Mouse (Mus musculus) liver, embryonic 14.5 days (tissue): ENCODE results near the gene Tex26. TPM values are rescaled to one million over a fixed set of nuclear protein-coding genes. Genes with fewer than 3 reads are reported as not detected.

Experiments
- ATAC-seq: fragments of 200-750 bp; cut with Nextera tagmentation; 2 replicates; pipeline ENCODE4 v1.8.0; 2017; ENCODE audit warnings: moderate number of reproducible peaks, mild to moderate bottlenecking, moderate library complexity; ENCODE audit not compliant: insufficient read depth
- DNase-seq, 3 experiments: peaks; one replicate each; pipeline ENCODE4 v3.0.0-alpha.2; 2012 to 2013; ENCODE audit warnings: low read depth in 3 of 3, low spot score in 3 of 3
- H3K27ac ChIP-seq: fragments of 300-500 bp; sonication (generic); 2 replicates; pipeline ENCODE4 v1.5.1; 2014; ENCODE audit warnings: moderate library complexity, mild to moderate bottlenecking, control low read depth, inconsistent platforms
- H3K27me3 ChIP-seq: fragments of 300-500 bp; sonication (generic); 2 replicates; pipeline ENCODE4 v1.6.1; 2014; ENCODE audit warnings: mild to moderate bottlenecking, low read length, moderate library complexity; ENCODE audit not compliant: control insufficient read depth, insufficient read depth
- H3K36me3 ChIP-seq: fragments of 300-500 bp; sonication (generic); replicated peaks from 2 replicates; pipeline ENCODE4 v1.6.1; 2014; ENCODE audit warnings: low read depth; ENCODE audit not compliant: control insufficient read depth, insufficient read depth
- H3K4me1 ChIP-seq, 2 experiments: fragments of 200-500 bp in 1 of 2; fragments of 300-500 bp in 1 of 2; sonication (generic) in 1 of 2; replicated peaks; 2 replicates each; pipeline ENCODE4 v1.6.1; 2012 to 2014; ENCODE audit warnings: antibody characterized with exemption in 1 of 2, inconsistent platforms in 1 of 2, low read length in 1 of 2; ENCODE audit not compliant: control insufficient read depth in 2 of 2, insufficient read depth in 2 of 2
- H3K4me2 ChIP-seq: fragments of 300-500 bp; sonication (generic); 2 replicates; pipeline ENCODE4 v1.6.1; 2014; ENCODE audit warnings: low read depth, mild to moderate bottlenecking, control low read depth, moderate library complexity
- H3K4me3 ChIP-seq, 2 experiments: fragments of 200-500 bp in 1 of 2; fragments of 300-500 bp in 1 of 2; sonication (generic) in 1 of 2; 2 replicates each; pipeline ENCODE4 v1.5.1; 2012 to 2014; ENCODE audit warnings: low read depth in 2 of 2, low read length in 2 of 2, mild to moderate bottlenecking in 2 of 2, control low read depth in 1 of 2, inconsistent platforms in 1 of 2, moderate library complexity in 1 of 2; ENCODE audit not compliant: insufficient read depth in 1 of 2
- H3K9ac ChIP-seq: fragments of 300-500 bp; sonication (generic); replicated peaks from 2 replicates; pipeline ENCODE4 v1.6.1; 2014; ENCODE audit warnings: mild to moderate bottlenecking, control low read depth, moderate library complexity
- H3K9me3 ChIP-seq: fragments of 300-500 bp; sonication (generic); 2 replicates; pipeline ENCODE4 v1.6.1; 2016; ENCODE audit warnings: low read length, mixed read lengths; ENCODE audit not compliant: control insufficient read depth
- CTCF ChIP-seq: IDR thresholded peaks from 2 replicates; pipeline ENCODE4 v1.5.1; 2016; ENCODE audit warnings: antibody characterized with exemption, low read depth, control low read depth
- EP300 ChIP-seq: IDR thresholded peaks from 2 replicates; pipeline ENCODE4 v1.6.1; 2016; ENCODE audit warnings: antibody characterized with exemption, low read depth
- WGBS: fragments of 180-500 bp; shearing (Covaris S2); extraction: QIAGEN DNeasy Blood & Tissue Kit; methylation state at CpG from one replicate; pipeline ENCODE4 v1.1.7; 2014; ENCODE audit not compliant: insufficient replicate concordance; 5-methylcytosine and 5-hydroxymethylcytosine counted together
- polyA plus RNA-seq, 2 experiments: library from polyadenylated mRNA; depleted of rRNA in 1 of 2; stranded (reverse) in 1 of 2; unstranded in 1 of 2; fragments of >200 nt; fragmentation: Nextera tagmentation in 1 of 2; extraction: Ambion mirVana in 1 of 2; gene quantifications; 2 replicates each; pipeline versions ENCODE4 v1.2.1 to v1.2.3; 2012 to 2014

Gene Tex26
- polyA plus RNA-seq (2012; rRNA removed) (0.30 and 0.48 TPM in 2 replicates), polyA plus RNA-seq (2014; fragmentation: Nextera tagmentation; extraction: Ambion mirVana) (0.23 TPM in 1 of 2 replicates, not detected in the other)

GRCm38 (mm10) chr5:149439531-149440179 is at the start of gene Tex26:
Tex26 (plus strand) TSS chr5:149439660.
- ATAC-seq (peak; percentile 78), DNase-seq (peak; percentile 45 to 66 (median 50))
- Histone ChIP-seq H3K27ac (no peak within 1 kb of the TSS), H3K9ac (0 out of 2 replicates have a peak within 1 kb of the TSS, but pooled peaks have one; percentile 37), H3K9me3 (no peaks in the 10 kb centered on the region), H3K4me2 (peak within 1 kb of the TSS; percentile 76), H3K4me1 (peaks cover 22 to 31% of the 10 kb centered on the region in 2 experiments), H3K36me3 (no peaks in the 10 kb centered on the region), H3K4me3 (peak within 1 kb of the TSS; percentile 45 to 48), H3K27me3 (no peaks in the 10 kb centered on the region; the same call in 1 of the 2 replicates)
- 0% methylated on average over 25 of the region's 25 CpGs for WGBS
- TF ChIP-seq CTCF, result no peak
- TF ChIP-seq EP300, result no peak

DNA sequence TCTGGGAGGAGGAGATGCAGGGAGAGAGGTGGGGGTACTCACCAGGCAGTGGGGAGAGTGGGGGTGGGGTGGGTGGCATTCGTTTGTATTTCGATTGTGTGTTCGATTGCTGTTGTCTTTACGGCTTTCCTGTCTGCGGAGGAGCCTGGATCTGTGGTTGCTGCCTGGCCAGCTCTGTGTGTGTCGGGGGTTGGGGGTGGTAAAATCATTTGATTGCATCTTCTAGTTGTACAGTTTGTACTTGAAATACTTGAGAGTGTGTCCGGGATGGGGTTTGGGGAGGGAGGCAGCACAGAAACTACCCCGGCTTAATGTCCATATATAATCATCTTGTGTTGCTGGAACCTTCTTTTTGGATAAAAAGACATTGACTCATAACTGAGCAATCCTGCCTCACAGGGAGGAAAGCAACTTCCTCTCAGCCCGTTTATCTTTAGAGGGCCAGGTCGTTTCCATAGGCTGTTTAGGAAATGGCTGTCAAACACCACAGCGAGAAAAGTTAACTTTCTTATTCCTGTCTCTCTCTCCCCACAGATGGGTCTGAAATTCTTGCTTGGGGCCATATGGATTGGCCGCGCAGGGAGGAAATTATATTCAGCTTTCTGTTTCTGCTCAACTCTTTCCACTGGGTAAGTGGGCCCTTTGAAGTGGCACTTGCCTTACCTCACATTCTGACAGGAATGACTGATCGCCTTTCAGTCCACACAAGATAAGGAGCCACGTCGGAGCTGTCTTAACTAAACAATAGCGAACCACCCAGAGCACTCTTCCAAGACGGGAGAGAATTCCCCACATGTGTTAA is 47.7 kb upstream of the Tex26 start:
- no peaks in the 10 kb centered on the region for H3K9me3 ChIP-seq
- H3K4me1 ChIP-seq, result 0 out of 4 replicates have a peak, but pooled peaks cover 0 to 5% of the 10 kb centered on the region in 2 experiments
- H3K36me3 ChIP-seq, result no peaks in the 10 kb centered on the region
- ATAC-seq (no peak), DNase-seq (no peak)
- no peak for TF ChIP-seq EP300
- no peak for TF ChIP-seq CTCF
- H3K9ac ChIP-seq, result no peak overlapping the region
- WGBS, result 4% methylated on average over 18 of the region's 18 CpGs
- H3K4me2 ChIP-seq, result no peak overlapping the region
- no peaks in the 10 kb centered on the region for H3K27me3 ChIP-seq
- no peak overlapping the region for H3K4me3 ChIP-seq
- H3K27ac ChIP-seq, result no peak overlapping the region

DNA sequence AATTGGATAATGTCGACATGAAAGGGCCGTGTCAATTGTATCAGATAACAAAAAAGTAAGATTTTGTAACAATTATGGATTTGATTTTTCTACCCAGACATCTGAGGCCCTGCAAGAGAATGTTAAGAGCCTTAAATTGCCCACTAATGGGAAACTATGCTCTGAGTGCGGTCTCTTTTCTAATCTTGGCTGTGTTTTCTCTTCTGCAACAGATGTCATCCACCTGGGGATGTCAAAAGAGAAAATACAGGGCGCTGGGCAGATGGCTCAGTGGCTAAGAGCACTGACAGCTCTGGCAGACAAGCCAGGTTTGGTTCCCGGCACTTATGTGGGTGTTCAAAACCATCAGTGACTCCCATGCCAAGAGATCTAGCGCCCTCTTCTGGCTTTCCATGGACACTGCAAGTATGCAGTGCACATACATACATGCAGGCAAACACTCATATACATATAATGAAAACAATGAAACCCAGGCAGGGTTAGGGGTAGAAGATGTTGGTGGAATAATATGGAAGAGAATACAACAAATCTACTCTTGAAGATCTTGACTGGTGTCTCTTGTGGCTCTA is 47.0 kb upstream of the Tex26 start:
- no peak overlapping the region for H3K27ac ChIP-seq
- H3K4me1 ChIP-seq, result 0 out of 4 replicates have a peak, but pooled peaks cover 0 to 5% of the 10 kb centered on the region in 2 experiments
- TF ChIP-seq CTCF, result peak; percentile 29; the same call in 1 of the 2 replicates
- TF ChIP-seq EP300, result no peak

GRCm38 (mm10) chr5:149401446-149401975 is 37.9 kb upstream of the Tex26 start:
- H3K9ac ChIP-seq, result no peak overlapping the region
- H3K9me3 ChIP-seq, result no peaks in the 10 kb centered on the region
- no peak for DNase-seq
- TF ChIP-seq EP300 (no peak), CTCF (no peak)
- 73% methylated on average over 7 of the region's 7 CpGs for WGBS
- ATAC-seq, result no peak
- H3K27me3 ChIP-seq, result no peaks in the 10 kb centered on the region
- H3K27ac ChIP-seq, result no peak overlapping the region
- peaks cover 0 to 4% of the 10 kb centered on the region in 2 experiments; a peak in 1 of 4 replicates for H3K4me1 ChIP-seq
- no peaks in the 10 kb centered on the region for H3K36me3 ChIP-seq
- H3K4me2 ChIP-seq, result no peak overlapping the region
- no peak overlapping the region for H3K4me3 ChIP-seq

More for the DNA sequence above, 47.0 kb upstream of the Tex26 start:
- no peaks in the 10 kb centered on the region for H3K36me3 ChIP-seq
- WGBS, result 35% methylated on average over 6 of the region's 6 CpGs
- DNase-seq, result no peak
- H3K9me3 ChIP-seq, result no peaks in the 10 kb centered on the region
- H3K27me3 ChIP-seq, result no peaks in the 10 kb centered on the region
- ATAC-seq, result no peak
- H3K4me3 ChIP-seq, result no peak overlapping the region
- no peak overlapping the region for H3K4me2 ChIP-seq
- no peak overlapping the region for H3K9ac ChIP-seq
